Mouse (Mus musculus) kidney, postnatal 0 days (tissue): ENCODE measurements around the gene Plk3. TPM values are rescaled to one million over a fixed set of nuclear protein-coding genes. Genes with fewer than 3 reads are reported as not detected.

Experiments used
- ATAC-seq: fragments of 200-750 bp; cut with Nextera tagmentation; replicated peaks from 2 replicates; pipeline ENCODE4 v1.8.0; 2017; ENCODE audit warnings: low read depth, moderate number of reproducible peaks, moderate TSS enrichment, moderate library complexity; ENCODE audit not compliant: low FRiP score
- DNase-seq: peaks from one replicate; pipeline ENCODE4 v3.0.0-alpha.2; 2016; ENCODE audit warnings: low spot score
- H3K27ac ChIP-seq: fragments of 300-500 bp; sonication (generic); 2 replicates; pipeline ENCODE4 v1.5.1; 2014; ENCODE audit warnings: mild to moderate bottlenecking
- H3K27me3 ChIP-seq: fragments of 300-500 bp; sonication (generic); 2 replicates; pipeline ENCODE4 v1.6.1; 2014; ENCODE audit warnings: low read length, mixed read lengths; ENCODE audit not compliant: insufficient read depth
- H3K36me3 ChIP-seq: fragments of 300-500 bp; sonication (generic); 2 replicates; pipeline ENCODE4 v1.6.1; 2014; ENCODE audit warnings: low read length, mixed read lengths; ENCODE audit not compliant: insufficient read depth
- H3K4me1 ChIP-seq: fragments of 300-500 bp; sonication (generic); replicated peaks from 2 replicates; pipeline ENCODE4 v1.6.1; 2014; ENCODE audit warnings: antibody characterized with exemption, low read length, mixed read lengths; ENCODE audit not compliant: insufficient read depth
- H3K4me2 ChIP-seq: fragments of 300-500 bp; sonication (generic); 2 replicates; pipeline ENCODE4 v1.6.1; 2014; ENCODE audit warnings: mild to moderate bottlenecking, low read length, moderate library complexity, mixed read lengths
- H3K4me3 ChIP-seq: fragments of 300-500 bp; sonication (generic); replicated peaks from 2 replicates; pipeline ENCODE4 v1.5.1; 2014; ENCODE audit warnings: low read depth, low read length
- H3K9ac ChIP-seq: fragments of 300-500 bp; sonication (generic); 2 replicates; pipeline ENCODE4 v1.6.1; 2014; ENCODE audit warnings: low read depth, low read length
- H3K9me3 ChIP-seq: fragments of 300-500 bp; sonication (generic); replicated peaks from 2 replicates; pipeline ENCODE4 v1.6.1; 2016; ENCODE audit warnings: low read length, inconsistent platforms, mixed read lengths
- CTCF ChIP-seq: IDR thresholded peaks from 2 replicates; pipeline ENCODE4 v1.5.1; 2016; ENCODE audit warnings: antibody characterized with exemption, low read depth, mild to moderate bottlenecking, moderate library complexity
- WGBS: fragments of 180-500 bp; shearing (Covaris S2); extraction: QIAGEN DNeasy Blood & Tissue Kit; methylation state at CpG from one replicate; pipeline ENCODE4 v1.1.7; 2014; 5-methylcytosine and 5-hydroxymethylcytosine counted together
- polyA plus RNA-seq: library from polyadenylated mRNA; unstranded; fragments of >200 nt; fragmentation: Nextera tagmentation; extraction: Ambion mirVana; gene quantifications from 2 replicates; pipeline ENCODE4 v1.2.1, GENCODE M21; 2015

Plk3 gene
- polyA plus RNA-seq, 1 experiment from 2014 or later: 4.0 TPM

DNA sequence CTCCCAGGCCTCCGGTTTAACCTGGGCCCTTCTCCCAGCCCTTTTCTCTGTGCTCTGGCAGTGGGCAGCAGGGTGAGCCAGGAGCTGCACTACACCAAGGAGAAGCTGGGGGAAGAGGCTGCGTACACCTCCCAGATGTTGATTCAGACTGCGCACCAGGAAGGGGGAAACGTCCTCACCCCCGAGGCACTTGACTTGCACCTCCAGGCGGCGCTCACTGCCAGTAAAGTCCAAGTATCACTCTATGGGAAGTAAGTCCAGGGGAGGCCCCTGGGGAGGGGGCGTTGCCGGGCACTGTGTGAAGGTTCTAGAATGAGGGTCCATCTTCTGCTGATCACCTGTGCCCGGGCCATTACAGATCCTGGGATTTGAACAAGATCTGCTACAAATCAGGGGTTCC, 29.1 kb downstream of the Plk3 start:
- Histone ChIP-seq H3K9me3 (no peaks in the 10 kb centered on the region), H3K27me3 (no peaks in the 10 kb centered on the region), H3K27ac (no peak overlapping the region), H3K36me3 (peaks cover 2% of the 10 kb centered on the region; the same call in 1 of the 2 replicates), H3K9ac (no peak overlapping the region), H3K4me1 (0 out of 2 replicates have a peak, but pooled peaks cover 5% of the 10 kb centered on the region), H3K4me3 (no peak overlapping the region), H3K4me2 (no peak overlapping the region)
- DNase-seq: no peak
- 68% methylated on average over 10 of the region's 10 CpGs for WGBS
- ATAC-seq: no peak
- peak; percentile 19; the same call in 1 of the 2 replicates for TF ChIP-seq CTCF

GRCm38 (mm10) chr4:117101218-117101617, 32.5 kb downstream of the Plk3 start:
- 0 out of 2 replicates have a peak overlapping the region, but pooled peaks have one; percentile 2 for H3K27ac ChIP-seq
- H3K27me3 ChIP-seq: no peaks in the 10 kb centered on the region
- H3K36me3 ChIP-seq: no peaks in the 10 kb centered on the region
- WGBS: 45% methylated on average over 7 of the region's 7 CpGs
- H3K4me2 ChIP-seq: no peak overlapping the region
- 0 out of 2 replicates have a peak, but pooled peaks cover 5% of the 10 kb centered on the region for H3K4me1 ChIP-seq
- DNase-seq: peak; percentile 83
- TF ChIP-seq CTCF: peak; percentile 67
- ATAC-seq: no peak
- H3K4me3 ChIP-seq: no peak overlapping the region
- no peak overlapping the region for H3K9ac ChIP-seq
- no peaks in the 10 kb centered on the region for H3K9me3 ChIP-seq

GRCm38 (mm10) chr4:117100036-117100435, 33.7 kb downstream of the Plk3 start:
- H3K27me3 ChIP-seq: no peaks in the 10 kb centered on the region
- no peaks in the 10 kb centered on the region for H3K36me3 ChIP-seq
- DNase-seq: no peak
- no peak overlapping the region for H3K4me3 ChIP-seq
- no peak overlapping the region for H3K9ac ChIP-seq
- H3K9me3 ChIP-seq: no peaks in the 10 kb centered on the region
- no peak overlapping the region for H3K27ac ChIP-seq
- WGBS: 77% methylated on average over 4 of the region's 4 CpGs
- ATAC-seq: no peak
- TF ChIP-seq CTCF: no peak
- no peak overlapping the region for H3K4me2 ChIP-seq
- no peaks in the 10 kb centered on the region for H3K4me1 ChIP-seq

- no peak overlapping the region for H3K4me3 ChIP-seq
- H3K4me1 ChIP-seq: no peaks in the 10 kb centered on the region
- TF ChIP-seq CTCF: no peak
- DNase-seq: no peak
- peak overlapping the region; percentile 92 for H3K4me2 ChIP-seq
- H3K27ac ChIP-seq: peak overlapping the region; percentile 67
- no peaks in the 10 kb centered on the region for H3K9me3 ChIP-seq
- H3K9ac ChIP-seq: no peak overlapping the region
- H3K36me3 ChIP-seq: no peaks in the 10 kb centered on the region
- 71% methylated on average over 2 of the region's 2 CpGs for WGBS
- no peaks in the 10 kb centered on the region for H3K27me3 ChIP-seq
- ATAC-seq: no peak
Measured at GRCm38 (mm10) chr4:117098764-117099036, 35.1 kb downstream of the Plk3 start.

DNA sequence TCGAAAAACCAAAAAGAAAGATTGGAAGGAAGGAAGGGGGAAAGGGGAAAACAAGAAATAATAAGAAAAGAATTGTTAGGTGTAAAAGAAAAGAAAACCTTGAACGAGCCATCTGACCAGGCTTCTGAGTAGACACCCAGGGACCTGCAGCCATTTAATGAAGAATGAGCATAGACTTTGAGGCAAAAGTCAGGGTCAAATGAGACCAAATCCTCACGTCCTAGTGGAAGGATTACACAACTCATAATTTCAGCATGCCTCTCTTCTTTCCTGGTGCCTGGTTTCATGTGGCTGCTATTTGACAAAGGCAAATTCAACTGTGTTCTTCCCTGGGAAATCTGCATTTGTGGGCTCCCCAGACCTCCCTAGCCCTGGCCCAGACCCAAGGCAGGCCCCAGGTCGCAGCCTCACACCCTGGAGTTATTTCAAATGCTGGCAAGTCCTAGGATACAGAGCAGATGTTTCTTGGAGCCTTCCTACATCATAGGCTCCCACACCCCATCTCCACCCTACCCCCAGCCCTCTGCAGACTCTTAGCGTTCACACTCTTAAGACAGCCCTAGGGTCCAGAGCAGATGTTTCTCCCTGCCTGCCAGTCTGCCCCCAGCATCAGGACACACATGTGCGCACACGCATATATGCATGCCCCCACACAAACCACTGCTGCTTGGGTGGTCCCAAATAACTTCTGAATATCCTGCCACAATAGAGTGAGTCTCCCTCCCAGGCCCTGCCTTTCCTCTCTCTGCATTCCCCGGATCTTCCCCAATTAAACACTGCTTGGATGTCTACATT, 35.6 kb downstream of the Plk3 start:
- no peak overlapping the region for H3K4me3 ChIP-seq
- H3K4me2 ChIP-seq: peak overlapping the region; percentile 92
- H3K9ac ChIP-seq: no peak overlapping the region
- no peaks in the 10 kb centered on the region for H3K27me3 ChIP-seq
- no peaks in the 10 kb centered on the region for H3K9me3 ChIP-seq
- DNase-seq (peak; percentile 58), ATAC-seq (peak; percentile 35; the same call in 1 of the 2 replicates)
- no peaks in the 10 kb centered on the region for H3K36me3 ChIP-seq
- peak overlapping the region; percentile 67 for H3K27ac ChIP-seq
- no peak for TF ChIP-seq CTCF
- 45% methylated on average over 8 of the region's 8 CpGs for WGBS
- H3K4me1 ChIP-seq: no peaks in the 10 kb centered on the region

GRCm38 (mm10) chr4:117096666-117097065, 37.1 kb downstream of the Plk3 start:
- peak overlapping the region; percentile 66 for H3K9ac ChIP-seq
- 0 out of 2 replicates have a peak, but pooled peaks have one; percentile 4 for TF ChIP-seq CTCF
- H3K9me3 ChIP-seq: no peaks in the 10 kb centered on the region
- no peaks in the 10 kb centered on the region for H3K36me3 ChIP-seq
- H3K4me2 ChIP-seq: peak overlapping the region; percentile 92
- 4% methylated on average over 5 of the region's 5 CpGs for WGBS
- peak overlapping the region; percentile 67 for H3K27ac ChIP-seq
- H3K4me3 ChIP-seq: peak overlapping the region; percentile 67
- ATAC-seq: no peak
- DNase-seq: peak; percentile 56
- H3K4me1 ChIP-seq: no peaks in the 10 kb centered on the region
- no peaks in the 10 kb centered on the region for H3K27me3 ChIP-seq
